Mouse (Mus musculus) neutrophil, adult 5-6 weeks (primary cell): ENCODE data around the gene Map3k14. TPM values are rescaled to one million over a fixed set of nuclear protein-coding genes. Genes with fewer than 3 reads are reported as not detected.

Experiments used
- ATAC-seq: fragments of 151-379, 151-347 bp; 2 replicates; pipeline ENCODE4 v1.8.0; 2017; ENCODE audit warnings: mild to moderate bottlenecking, moderate TSS enrichment; ENCODE audit not compliant: insufficient number of reproducible peaks, poor library complexity, low FRiP score, severe bottlenecking; ENCODE audit errors: extremely low read depth
- total RNA-seq: library from RNA; stranded (forward); fragments of 200-1000 nt; gene quantifications from 2 replicates; pipeline ENCODE4 v1.2.3, GENCODE M21; 2017

Map3k14 gene
- total RNA-seq, 1 experiment from 2014 or later: 50.7 TPM

DNA sequence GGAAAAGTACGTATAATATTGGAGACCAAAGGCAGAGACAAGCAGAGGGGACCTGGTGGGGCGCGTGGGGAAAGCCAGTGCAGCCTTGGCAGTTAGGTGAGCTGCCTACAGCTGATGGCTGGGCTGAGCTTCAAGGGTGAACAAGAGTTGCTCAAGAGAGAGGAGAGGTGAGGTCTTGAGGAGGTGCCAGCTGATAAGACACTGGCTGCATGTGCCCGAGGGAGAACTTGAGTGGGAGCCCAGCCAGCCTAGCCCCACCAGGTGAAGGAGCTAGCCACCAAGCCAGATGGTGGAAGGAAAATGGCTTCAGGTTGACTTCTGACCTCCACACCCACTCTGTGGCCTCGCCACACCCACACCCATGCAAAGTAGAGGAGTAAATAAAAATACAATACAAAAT, 14.9 kb downstream of the Map3k14 start:
- ATAC-seq: no peak

DNA sequence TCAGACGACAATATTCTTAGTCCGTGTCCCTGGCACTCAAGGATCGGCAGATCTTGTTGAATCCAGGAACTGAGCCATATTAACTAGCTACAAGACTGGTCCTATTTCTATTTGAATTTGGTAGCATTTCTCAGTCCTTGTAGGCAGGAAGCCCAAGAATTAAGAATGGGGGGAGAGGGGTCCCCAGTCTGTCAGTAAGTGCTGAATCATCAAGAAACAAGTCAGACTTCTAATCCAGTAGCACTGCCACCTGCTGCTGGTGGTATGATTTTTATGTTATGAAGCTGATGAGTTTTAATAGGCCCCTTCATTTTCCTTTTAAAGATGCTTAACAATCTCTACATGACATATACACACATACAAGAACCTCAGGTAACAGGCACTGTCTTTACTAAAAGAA, 16.9 kb downstream of the Map3k14 start:
- ATAC-seq: no peak

DNA sequence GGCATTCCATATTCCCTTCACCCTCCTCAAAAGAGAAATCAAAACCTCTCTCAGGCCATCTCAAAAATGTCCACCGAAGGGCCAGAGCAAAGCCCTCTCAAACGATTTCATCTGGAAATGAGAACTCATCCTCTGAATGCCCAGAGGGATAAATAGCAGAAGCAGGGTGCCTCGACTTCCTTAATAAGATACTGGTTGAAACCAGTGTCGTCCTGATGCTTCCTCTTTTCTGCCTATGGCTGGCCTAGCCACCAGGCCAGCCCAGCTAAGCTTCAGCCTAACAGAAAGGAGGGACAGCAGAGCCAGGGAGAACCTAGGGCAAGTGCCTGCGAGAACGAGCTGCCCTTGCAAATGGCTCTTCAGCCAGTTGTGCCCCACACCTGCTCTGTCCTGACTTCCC, 17.8 kb downstream of the Map3k14 start:
- peak; percentile 92 for ATAC-seq

DNA sequence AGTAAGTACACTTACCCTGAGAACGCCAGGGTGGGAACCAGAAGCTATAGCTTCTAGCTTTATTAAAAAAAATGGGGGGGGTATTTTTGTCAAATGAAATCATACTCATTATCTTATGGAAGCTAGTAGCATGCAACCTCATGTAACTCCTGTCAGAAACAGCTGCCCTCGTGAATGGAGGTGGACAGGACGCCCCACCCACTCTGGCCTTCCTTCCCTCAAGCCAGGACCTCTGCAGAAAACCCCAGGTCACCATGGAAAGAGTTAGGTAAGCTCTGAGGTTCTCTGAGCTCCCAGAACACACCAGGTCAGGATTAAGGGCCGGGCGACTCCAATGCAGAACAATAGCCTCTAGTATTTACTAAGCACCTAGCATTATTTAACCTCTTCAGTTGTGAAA, 18.4 kb downstream of the Map3k14 start:
- no peak for ATAC-seq

DNA sequence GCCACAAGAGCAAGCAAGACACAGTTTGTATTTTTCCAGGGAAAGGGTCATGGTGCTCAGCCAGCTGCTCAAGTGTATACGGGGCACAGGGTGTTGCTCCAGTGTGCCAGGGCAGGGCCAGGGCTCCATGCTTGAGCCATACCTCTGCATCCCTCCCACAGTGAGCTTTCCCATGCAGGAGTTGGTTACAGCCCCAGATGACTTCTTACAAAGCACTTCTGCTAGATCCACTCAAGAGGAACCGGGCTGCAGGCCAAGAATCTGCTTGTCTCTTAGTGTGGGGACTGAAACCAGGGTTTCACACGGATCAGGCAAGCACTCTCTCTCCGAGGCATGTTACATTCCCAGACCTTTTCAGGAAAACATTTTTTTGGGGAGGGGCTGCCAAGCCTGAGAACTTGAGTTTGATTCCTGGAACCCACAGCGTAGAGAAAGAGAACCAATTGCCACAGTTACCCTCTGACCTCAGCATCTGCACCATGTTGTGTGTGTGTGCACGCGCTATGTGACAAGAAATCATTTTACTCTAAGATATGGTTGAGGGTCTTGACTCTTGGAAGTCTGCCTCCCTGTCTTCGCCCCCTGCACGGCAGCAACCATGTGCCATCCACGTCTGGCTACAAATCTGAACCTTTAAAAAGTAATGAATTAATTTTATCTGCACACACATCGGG, 19.6 kb downstream of the Map3k14 start:
- no peak for ATAC-seq

DNA sequence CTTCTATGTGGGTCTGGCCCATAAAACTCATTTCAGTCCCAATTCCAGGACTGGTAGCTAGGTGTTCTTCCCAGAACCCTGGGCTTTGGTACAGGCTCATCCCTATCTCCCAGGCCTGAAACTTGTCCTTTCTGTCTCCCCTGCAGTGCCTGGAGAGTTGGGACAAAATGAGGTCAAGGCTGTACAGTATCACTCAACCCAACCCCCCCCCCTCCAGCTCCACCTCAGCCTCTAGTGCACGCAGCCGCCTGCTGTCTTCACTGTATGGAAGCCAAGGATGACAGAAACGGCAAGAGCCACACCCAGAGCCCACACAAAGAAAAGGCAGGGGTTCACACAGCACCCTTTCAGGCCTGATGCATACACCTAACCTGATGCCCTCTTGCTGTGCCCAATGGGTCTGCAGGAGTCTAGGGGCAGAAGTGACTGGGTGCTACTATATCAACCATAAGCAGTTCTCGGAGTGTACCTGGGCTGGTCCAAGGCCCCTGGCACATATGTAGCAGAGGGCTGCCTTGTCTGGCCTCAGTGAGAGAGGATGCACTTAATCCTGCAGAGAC, 20.5 kb downstream of the Map3k14 start:
- ATAC-seq: no peak

DNA sequence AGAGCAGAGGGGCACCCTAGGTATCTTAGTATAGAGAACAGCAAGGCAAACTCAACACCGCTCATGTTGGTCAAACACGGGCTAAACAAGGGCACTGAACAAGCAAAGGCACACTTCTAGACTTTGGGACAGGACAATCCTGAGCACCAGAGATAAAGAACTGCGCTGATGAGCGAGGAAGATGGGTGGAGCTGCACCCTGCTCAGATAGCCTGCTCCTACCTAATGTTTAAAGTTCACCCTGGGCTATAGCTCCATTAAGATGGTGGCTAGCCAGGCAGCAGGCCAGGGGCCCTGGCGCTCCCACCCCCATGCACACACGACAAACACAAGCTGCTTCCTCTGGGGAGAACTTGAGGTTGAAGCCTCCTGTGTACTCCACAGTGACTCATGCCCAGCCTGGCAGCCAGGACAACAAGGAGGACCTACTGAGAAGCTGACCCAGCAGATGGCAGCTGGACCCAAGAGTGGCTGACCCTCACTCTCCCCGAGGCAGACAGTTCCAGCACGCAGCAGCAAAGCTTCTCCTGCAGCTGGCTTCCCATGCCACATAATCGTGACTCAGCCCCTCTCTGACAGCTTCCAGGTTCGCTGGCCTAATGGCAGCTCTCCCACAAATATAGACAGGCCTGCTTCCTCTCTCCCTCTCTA, 21.1 kb downstream of the Map3k14 start:
- ATAC-seq: 0 out of 2 replicates have a peak, but pooled peaks have one; percentile 4

DNA sequence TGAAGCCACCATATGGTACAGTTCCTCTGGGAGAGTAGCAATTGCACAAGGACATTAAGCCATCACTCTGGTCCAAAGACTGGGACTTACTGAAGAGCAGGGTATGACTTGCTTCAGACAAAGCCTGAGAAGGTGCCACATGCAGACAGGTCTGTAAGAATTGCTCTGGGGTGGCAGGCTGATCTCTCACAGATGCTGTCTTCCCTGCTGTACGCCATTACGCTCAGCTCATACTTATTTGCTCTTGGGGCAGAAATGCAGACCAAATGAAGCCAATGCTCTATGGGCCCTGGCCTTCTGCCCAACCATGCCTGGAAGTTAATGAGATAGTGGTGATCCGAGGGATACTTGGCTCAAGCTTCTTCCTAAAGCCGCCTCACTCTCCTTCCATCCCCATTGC, 22.4 kb downstream of the Map3k14 start:
- ATAC-seq: no peak

DNA sequence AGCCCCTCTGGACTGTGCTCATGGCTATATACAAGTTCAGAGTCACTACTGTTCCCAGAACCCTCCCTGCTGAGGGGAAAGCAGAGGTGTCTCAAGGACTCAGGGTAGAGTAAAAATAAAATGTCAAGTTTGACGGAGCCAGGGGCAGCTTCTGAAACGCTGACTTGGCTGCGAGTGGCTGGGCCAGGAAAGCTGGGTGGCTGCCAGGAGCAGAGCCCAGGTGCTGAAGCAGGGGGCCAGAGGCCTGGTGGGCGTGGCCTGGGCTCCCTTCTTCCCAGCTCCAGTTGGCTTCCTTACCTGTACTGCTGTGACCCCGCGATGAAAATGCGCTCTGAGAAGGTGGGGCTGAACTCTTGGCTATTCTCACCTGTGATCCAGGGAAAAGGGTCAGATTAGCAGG, 26.5 kb downstream of the Map3k14 start:
- no peak for ATAC-seq

DNA sequence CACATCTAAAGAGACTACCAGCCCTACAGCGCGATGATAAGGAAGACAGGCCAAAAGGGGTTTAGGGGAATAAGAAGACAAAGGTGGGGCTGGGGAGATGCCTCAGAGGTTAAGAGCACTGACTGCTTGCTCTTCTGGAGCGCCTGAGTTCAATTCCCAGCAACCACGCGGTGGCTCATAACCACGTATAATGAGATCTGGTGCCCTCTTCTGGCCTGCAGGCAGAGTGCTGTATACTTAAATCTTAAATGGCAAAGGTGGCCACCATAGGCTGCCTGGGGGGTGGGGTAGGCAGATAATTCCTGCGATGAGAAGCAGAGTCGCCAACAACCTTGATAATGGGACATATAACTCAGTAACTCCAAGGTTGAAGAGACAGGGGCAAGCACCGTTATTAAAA, 29.5 kb downstream of the Map3k14 start:
- no peak for ATAC-seq

DNA sequence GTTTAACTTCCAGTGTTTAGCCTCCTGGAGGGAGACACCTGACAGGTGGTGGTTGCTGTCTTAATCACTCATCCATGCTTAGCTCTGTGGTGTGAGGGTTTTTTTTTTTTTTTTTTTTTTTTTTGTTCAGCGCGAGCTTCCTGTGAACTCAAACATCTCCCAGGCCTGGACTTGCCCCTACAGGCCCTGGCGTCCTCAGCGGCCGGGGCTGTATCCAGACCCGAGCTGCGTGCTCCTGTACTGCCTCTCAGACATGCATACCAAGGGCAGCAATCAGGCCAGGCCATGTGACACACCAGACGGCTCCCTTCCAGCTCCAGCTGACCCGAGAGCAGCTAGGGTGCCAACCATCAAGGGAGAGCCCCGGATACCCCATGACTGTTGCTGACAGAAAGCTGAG, 30.4 kb downstream of the Map3k14 start:
- no peak for ATAC-seq

DNA sequence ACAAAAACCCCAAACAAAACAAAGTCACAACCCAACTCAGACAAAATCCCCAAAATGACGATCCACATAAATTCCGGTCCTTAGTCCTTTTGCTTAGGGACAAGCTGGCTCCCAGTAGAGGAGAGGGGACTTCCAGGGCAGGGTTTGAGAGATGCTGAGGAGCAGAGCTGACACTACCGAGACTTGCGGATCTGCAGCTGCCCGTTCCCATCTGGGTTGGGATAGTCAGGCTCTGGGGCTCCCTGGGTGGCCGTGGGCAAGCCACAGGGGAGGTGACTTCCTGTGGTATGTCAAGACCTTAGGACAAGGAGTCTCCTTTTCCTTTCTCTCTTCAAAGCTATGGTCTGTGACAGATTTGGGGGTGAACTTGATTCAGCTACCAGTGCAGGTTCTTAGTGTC, 30.8 kb downstream of the Map3k14 start:
- ATAC-seq: no peak

DNA sequence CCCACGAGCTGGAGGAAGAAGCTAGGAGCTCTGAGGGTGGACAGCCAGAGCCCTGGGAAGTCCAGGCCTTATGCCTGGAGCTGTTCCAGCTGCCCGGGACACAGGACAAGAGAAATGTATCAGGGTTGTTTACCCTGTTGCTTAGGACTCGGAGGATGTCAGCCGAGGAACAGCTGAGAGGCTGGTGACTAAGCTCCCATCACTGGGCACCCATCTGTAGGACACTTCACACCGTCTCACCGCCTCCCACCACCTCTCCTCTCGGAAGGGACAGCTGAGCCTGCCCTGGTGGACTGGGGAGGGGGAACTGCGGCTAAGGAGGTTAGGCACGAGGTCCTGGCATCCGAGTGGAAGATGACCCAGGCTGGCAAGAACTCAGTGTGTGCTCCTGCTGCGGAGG, 31.6 kb downstream of the Map3k14 start:
- ATAC-seq: no peak

DNA sequence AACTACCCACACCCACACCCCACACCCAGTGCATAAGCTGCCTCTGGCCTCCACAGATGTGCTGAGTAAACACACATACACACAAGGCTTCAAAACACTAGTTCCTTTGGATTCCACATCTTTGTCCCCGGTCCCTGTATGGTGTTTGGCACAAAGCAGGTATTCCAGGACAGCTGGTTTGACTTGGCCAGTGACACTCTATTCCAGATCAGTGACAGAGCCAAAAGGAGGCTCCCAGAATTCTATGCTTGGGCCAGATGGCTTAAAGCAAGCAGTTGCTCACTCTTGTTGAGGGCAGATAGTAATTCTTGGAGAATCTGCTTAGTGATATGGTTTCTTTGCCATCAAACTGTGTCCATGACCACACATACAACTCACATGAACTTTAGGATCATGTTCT, 32.8 kb downstream of the Map3k14 start:
- ATAC-seq: no peak

DNA sequence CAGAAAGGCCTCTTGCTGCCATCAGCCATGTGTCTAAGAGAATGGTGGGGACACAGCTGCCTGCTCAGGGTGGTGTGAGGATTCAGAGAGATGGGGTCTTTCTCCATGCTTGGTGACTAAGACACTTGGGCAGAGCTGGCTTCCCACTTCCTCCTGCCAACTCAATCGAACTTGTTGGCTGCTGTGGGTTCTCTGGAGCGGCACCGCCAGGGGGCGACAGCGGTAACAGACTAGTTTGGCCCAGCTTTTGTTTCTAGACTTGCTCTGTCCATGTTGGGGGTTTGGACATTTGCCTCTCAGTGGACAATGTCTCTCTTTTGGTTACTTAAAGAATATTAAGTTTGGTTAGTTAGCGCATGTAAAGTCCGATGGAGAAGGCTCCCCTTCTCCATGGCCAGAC, 34.3 kb downstream of the Map3k14 start:
- peak; percentile 74 for ATAC-seq

DNA sequence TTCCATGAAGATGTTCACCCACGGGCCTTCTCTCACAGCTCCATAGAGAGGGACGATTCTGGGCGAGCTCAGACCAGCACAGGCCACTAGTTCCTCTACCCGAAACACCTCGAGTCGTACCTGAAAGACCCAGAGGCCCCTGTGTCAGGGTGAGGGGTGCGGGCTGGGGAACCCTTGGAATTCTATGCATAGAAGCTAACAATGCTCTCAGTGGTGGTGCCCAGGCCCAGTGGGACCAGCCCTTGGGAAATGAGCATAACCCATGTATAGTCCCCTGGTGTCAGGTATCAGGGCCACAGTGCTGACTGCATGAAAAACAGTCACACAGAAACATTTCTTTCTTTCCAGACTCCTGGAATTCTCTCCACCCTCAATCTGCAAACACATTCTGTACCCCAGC, 35.9 kb downstream of the Map3k14 start:
- no peak for ATAC-seq

DNA sequence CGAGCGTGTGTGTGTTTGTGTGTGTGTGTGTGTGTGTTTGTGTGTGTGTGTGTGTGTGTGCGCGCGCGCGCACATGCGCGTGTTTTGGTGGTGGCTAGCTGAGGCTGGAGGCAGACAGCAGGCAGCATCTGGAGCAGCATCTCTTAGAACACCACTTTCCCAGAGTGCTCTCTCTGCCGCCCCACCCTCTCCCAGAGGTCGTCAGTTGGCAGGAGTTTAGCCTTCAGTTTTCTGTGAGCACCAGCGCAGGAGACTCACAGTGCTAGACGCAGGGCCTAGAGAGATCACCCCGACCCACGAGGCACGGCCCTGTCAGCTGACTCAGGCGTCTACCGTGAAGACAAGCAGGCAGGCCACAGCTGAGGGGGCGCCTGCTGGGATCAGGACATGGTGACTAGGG, 36.6 kb downstream of the Map3k14 start:
- ATAC-seq: no peak

DNA sequence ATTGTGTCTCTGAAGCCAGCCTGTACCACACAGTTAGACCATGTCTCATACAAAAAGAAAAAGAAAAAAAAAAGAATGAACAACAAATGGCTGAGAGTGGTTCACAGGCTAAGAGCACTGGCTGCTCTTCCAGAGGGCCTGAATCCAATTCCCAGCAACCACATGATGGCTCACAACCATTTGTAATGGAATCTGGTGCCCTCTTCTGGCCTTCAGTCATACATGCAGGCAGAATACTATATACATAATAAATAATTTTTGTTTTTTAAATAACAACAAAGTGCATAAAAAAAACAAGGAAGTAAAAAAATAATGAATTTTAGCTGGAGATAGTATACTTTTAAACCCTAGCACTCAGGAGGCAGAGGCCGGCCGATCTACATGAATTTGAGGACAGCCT, 37.7 kb downstream of the Map3k14 start:
- no peak for ATAC-seq

DNA sequence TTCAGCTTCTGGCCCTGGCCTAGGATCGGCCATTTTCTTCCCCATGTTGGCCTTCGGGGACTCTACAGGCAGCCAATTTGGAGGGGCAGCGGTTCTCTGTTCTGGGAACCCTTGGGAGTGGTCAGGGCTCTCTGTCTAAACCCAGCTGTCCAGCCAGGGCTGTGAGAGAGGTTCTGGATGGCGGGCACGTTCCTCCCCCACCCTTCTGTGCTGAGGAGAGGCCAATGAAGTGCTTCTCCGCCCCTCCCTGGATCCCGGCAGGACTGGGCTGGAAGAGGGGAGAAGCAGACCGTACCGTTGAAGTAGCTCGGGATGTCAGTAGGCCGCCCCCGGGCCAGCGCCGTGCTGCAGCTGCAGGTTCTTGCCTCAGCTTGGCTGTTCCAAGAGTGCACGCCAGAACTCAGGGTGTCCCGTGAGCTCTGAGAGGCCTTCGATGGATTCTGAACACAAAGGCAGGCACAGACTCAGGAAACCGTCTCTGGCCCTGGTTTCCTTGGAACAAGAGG, 43.3 kb downstream of the Map3k14 start:
- ATAC-seq: no peak

DNA sequence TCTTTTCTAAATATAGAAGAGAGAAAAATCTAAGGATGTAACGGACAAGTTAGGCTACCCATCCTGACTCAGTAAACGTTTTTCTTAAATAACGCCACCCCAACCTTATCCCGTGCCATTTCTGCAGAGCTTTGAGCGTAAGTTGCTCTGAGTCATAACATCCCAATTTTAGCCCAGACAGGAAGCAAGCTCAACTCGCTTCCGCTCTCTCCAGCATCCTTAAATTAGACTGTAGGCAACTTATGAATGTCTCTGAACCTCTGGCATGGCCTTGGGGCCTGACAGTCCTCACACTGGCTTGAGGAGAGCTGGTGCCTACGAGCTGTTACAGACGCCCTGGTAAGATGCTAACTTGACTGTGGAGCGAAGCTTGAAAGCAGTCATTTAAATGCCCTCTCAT, 43.8 kb downstream of the Map3k14 start:
- ATAC-seq: no peak
